Mouse (Mus musculus) brain, embryonic 14.5 days (tissue): ENCODE data around the gene Ugt1a1.

Source experiments
- CTCF ChIP-seq: fragments of 200-500 bp; IDR thresholded peaks from 2 replicates; pipeline ENCODE4 v1.5.1; 2012; ENCODE audit warnings: inconsistent platforms, mild to moderate bottlenecking, moderate library complexity, borderline replicate concordance; ENCODE audit not compliant: insufficient read depth, insufficient read length; ENCODE audit errors: extremely low read depth
- POLR2A ChIP-seq: fragments of 200-500 bp; IDR thresholded peaks from 2 replicates; pipeline ENCODE4 v1.6.1; 2012; ENCODE audit warnings: mild to moderate bottlenecking, inconsistent platforms, borderline replicate concordance; ENCODE audit not compliant: poor library complexity, insufficient read depth, insufficient read length, severe bottlenecking; ENCODE audit errors: extremely low read depth

DNA sequence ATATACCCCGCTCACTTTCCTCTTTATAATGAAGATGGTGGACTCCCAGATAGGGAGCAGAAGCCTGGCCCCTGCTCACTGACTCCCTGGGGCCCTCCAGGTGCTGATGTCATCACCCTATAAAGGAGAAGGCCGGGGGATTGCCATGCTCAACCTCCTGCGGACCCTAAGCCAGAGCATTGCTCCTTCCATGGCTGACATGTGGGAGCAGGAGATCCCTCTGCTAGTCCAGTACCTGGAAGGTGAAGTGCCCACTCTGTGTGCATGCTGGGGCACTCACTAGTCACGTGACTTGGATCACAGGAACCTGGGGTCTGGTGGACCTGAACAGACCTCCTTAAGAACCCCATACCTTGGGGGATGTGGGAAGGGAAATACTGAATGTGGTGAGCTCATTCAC lies 28.8 kb downstream of the Ugt1a1 start:
- TF ChIP-seq CTCF (no peak), POLR2A (no peak)
